Mouse (Mus musculus): ENCODE data around the gene Pom121l2.

Gene Pom121l2

GRCm38 (mm10) chr13:21993957-21994738 is 13.2 kb downstream of the Pom121l2 start:
- peak in 1 of 2 experiments; percentile 25 for DNase-seq (ENCODE audit: low spot score in 2 of 2)

DNA sequence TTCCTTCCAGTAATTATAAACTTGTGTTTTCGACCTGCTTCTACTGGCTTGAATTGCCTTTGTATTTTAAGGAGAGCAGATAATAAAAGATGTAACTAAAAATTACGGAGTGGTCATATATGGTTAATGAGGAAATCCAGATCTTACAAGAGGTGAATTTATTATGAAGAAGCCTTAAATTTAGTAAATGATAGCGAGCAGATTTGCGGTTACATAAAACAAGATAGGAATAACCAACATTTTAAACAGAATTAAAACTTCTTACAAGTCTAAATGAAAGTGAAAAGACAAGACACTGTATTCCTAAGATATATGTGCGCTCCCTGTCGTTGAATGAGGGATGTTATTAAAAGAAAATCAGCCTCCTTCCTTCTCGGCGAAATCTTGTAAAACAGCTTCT is 13.9 kb downstream of the Pom121l2 start:
- DNase-seq (ENCODE audit: low spot score in 2 of 2): no peak

GRCm38 (mm10) chr13:21995331-21995914 is 14.4 kb downstream of the Pom121l2 start:
- peak in 1 of 2 experiments; percentile 16 for DNase-seq (ENCODE audit: low spot score in 2 of 2)

- no peak for DNase-seq (ENCODE audit: low spot score in 2 of 2)
Measured at GRCm38 (mm10) chr13:21996101-21996839, 15.3 kb downstream of the Pom121l2 start.

DNA sequence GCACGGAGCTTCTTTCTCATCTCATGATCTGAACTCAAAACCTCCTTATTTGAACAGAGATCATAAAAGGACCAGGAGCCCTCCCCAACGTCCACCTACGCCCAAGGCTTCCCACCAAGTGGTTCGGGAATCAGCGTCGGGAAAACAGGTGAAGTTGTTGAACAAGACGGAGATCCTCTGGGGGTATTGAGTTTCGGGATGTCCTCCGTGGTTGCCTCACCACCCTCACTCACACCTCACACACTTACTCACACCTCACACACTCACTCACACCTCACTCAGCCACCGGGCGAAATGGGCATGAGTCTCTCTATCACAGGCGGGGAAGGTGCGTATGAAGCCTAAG is 15.8 kb downstream of the Pom121l2 start:
- no peak for DNase-seq (ENCODE audit: low spot score in 2 of 2)

DNA sequence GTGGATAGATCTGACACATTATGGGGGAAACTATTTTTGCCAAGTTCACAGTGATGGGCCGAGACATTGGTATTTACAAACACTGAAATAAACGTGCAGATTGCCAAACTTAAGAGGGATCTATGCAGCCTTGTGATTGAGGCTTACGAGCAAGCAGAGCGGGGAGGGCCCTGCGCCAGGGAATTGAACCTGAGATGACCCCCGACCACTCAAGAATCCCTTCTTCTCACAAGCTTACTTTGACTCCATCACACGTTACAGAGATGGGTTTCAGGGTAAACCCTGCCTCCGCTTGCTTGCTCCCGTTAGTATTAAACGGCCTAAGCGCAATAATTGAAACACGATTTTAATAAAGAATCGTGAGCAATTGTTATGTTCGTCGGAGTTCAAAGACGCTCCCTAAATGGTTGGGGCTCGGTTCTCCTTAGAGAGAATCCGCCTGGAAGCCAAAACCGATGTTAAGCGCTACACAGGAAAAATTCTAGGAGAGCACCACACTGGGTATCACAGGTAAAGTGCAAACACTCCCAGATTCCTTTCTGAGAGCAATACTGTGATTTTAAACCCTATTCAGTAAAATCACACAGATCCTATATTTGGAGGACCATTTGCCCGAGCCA is 16.3 kb downstream of the Pom121l2 start:
- no peak for DNase-seq (ENCODE audit: low spot score in 2 of 2)

- no peak for DNase-seq (ENCODE audit: low spot score in 2 of 2)
Measured at GRCm38 (mm10) chr13:21997821-21998220, 16.8 kb downstream of the Pom121l2 start.

DNA sequence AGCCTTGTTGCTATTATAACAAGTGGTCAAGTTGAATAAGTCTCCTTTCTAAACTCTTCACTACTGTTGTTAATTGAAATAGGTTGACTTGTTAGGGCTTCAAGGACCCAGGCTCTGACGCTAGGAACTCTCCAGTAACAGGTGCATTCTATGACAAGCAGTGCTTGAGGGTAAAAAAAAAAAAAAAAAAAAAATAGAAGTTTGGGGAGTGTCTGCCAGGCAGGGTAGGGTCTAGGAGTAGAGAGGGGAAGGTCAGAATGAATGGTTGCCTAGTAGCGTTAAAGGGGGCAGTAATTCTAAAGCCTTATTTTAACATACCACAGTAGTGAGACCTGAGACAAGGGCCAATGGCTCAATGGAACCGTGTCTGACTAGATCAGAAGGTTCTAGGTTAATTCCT is 17.4 kb downstream of the Pom121l2 start:
- DNase-seq (ENCODE audit: low spot score in 2 of 2): no peak

DNA sequence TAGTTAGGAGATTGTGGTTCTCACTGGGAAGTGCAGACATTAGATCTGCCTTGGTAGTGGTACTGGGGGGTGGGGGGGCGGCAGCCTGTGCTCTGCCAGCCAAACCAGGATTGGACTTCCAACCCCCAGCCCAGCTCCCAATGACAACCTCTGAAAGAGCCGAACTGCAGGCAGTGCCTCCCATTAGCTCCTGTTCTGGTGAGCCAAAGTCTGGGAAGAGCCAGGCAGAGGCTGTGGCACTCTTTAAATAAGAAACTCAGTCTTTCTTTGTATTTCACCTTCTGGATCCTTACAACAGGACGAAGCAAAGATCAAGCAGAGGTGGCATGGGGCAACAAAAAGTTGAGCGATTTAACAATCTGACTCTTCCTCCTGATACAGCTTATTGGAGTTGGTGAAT is 18.2 kb downstream of the Pom121l2 start:
- DNase-seq (ENCODE audit: low spot score in 2 of 2): no peak

DNA sequence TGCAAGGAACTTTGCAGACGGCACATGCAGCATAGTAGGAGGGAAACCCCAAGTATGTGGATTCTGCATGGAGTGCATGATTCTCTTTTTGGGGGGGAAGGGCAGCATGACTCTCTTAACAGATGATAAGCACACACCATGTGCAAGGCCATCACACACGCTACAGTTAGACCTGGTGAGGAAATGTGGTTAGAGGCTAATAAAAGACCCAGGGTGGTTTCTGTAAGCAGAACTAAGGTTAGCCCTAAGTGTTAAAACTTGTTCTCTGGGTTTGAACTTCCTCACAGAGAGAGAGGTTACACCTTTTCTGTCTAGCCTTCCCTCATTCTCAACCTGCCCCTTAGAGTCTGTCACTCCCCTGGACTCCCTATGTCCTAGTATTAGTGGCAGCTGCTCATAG is 20.4 kb downstream of the Pom121l2 start:
- DNase-seq (ENCODE audit: low spot score in 2 of 2): no peak

GRCm38 (mm10) chr13:22001823-22002222 is 20.8 kb downstream of the Pom121l2 start:
- DNase-seq (ENCODE audit: low spot score in 2 of 2): no peak

DNA sequence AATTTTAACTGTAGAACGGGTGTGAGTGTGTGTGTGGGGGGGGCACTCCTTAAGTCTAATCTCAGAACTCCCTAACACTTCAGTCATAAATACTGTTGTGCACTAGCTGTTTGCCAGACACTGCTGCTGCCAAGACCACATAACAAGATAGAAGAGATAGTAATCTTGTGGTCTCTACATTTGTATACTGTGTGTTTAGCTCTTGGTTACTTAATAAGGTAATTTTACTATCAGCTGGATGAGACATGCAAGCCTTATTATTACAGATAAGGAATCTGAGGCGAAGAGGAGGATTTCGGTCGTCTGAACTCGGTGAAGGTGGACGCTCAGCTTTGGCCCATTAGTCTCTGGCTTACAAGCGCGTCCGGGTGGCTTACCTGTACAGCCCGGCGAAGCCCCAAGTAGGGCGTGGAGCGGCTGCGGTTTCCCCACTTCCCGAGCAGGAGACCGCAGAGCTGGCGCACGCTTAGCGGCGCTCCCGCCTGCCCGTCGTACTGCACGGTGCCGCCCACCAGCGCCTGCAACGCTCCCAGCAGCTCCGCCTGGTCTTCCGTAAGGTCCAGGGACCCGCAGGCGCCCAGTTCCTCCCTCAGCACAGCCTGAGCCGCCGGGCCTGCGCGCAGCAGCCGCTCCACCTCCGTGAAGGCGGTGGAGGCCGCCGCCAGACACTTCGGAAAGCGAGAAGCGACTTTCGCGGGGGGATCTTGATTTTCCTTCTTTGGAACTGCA is 24.8 kb downstream of the Pom121l2 start:
- DNase-seq (ENCODE audit: low spot score in 2 of 2): no peak

GRCm38 (mm10) chr13:22006334-22007120 is 25.5 kb downstream of the Pom121l2 start:
- DNase-seq (ENCODE audit: low spot score in 2 of 2): no peak

DNA sequence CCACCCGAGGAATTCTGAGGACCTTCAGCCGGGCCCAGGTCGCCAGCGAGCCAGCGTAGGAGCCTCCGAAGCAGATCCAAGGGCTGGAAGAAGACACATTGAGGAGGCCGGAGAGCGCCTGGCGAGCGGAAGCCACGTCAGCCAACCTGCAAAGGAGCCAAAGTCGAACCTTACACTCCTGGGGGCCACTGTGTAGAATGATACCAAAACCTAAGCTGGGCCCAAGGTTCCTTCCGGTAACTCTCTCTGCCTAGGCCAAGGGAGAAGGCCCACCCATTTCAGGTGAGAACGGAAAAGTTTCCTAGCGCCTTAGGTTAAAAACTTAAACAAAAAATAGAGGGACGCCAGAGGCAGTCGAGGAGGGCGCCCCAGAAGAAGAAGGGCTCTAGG is 26.1 kb downstream of the Pom121l2 start:
- no peak for DNase-seq (ENCODE audit: low spot score in 2 of 2)

DNA sequence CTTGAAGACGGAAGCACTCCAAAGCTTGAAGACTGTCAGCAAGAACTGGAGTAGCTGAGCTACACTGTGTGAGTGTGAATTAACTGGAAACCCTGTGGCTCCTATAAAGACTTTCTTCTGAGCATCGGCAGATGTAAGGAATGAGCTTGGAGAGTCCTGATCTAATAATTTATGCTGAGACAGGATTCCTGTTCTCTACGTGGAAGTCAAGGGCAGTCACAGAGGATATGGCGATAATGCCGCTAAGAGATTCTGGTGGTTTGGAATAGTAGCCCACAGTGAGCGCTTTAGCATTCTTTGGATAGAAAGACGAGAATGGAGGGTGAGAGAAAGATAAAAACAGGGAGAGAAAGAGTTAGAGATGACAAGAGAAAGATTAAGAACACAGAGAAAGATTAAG is 26.9 kb downstream of the Pom121l2 start:
- no peak for DNase-seq (ENCODE audit: low spot score in 2 of 2)

- no peak for DNase-seq (ENCODE audit: low spot score in 2 of 2)
Measured at GRCm38 (mm10) chr13:22008707-22009106, 27.7 kb downstream of the Pom121l2 start.

DNA sequence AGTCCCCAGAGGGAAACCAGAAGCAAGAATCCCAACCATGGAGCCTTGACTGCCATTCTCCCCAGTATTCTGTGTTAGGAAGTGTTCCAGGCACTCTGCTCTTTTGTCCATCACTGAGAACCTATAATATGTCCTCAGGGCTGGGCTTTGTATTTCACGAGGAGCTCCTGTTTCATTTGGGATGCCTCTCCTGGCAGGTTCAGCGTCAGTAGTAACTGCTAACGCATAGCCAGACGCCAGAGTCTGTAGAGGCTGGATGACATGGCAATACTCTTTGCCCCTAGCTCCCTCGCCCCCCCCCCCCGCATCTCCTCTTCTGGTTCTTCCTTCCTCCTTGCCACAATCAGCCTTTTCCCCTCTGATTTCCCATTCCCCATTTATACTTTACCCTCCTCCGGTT is 28.6 kb downstream of the Pom121l2 start, which contains the start of gene Prss16:
Gene Prss16, minus strand, starts transcription at position 101 of the 400 bp plus-strand sequence.
- no peak for DNase-seq (ENCODE audit: low spot score in 2 of 2)

- no peak for DNase-seq (ENCODE audit: low spot score in 2 of 2)
Measured at GRCm38 (mm10) chr13:22013716-22014115, 32.7 kb downstream of the Pom121l2 start.

DNA sequence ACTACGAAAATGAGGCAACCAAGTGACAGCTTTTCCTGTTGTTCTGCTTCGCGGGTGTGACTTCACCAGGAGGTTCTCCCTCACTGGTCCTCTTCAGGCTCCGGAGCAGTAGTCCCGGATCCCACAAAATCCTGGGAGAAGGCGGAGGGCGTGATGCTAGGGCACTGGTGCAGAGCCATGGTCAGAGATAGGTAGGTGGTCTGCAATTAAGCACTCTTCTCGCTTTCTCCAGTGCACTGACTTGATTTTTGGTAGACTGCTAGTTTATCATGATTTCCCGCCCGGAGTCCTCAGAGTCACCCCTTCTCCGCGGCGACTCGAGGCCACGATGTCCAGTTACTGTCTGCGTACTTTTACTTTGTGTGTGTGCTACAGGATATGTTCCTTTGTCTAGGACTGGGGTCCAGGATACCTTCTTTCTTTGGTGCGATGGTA is 33.4 kb downstream of the Pom121l2 start:
- no peak for DNase-seq (ENCODE audit: low spot score in 2 of 2)

Measured in cerebellum, postnatal 4 days (tissue).